Mouse (Mus musculus) neutrophil, adult 5-6 weeks (primary cell): ENCODE data around the gene Slc38a11. TPM values are rescaled to one million over a fixed set of nuclear protein-coding genes. Genes with fewer than 3 reads are reported as not detected.

ENCODE experiments used
- ATAC-seq: fragments of 151-379, 151-347 bp; 2 replicates; pipeline ENCODE4 v1.8.0; 2017; ENCODE audit warnings: mild to moderate bottlenecking, moderate TSS enrichment; ENCODE audit not compliant: insufficient number of reproducible peaks, poor library complexity, low FRiP score, severe bottlenecking; ENCODE audit errors: extremely low read depth
- total RNA-seq: library from RNA; stranded (forward); fragments of 200-1000 nt; gene quantifications from 2 replicates; pipeline ENCODE4 v1.2.3, GENCODE M21; 2017

Gene Slc38a11
- total RNA-seq, 1 experiment from 2014 or later: not detected

GRCm38 (mm10) chr2:65336608-65337007 lies 27.2 kb downstream of the Slc38a11 start:
- ATAC-seq: peak; percentile 64; the same call in 1 of the 2 replicates

- ATAC-seq: no peak
These were observed 29.7 kb downstream of the Slc38a11 start for GRCm38 (mm10) chr2:65334091-65334490.

- ATAC-seq: peak; percentile 91
These were observed 32.5 kb downstream of the Slc38a11 start for GRCm38 (mm10) chr2:65331321-65331720.

GRCm38 (mm10) chr2:65321998-65322754 lies 41.7 kb downstream of the Slc38a11 start:
- no peak for ATAC-seq

- ATAC-seq: no peak
These were observed 42.9 kb downstream of the Slc38a11 start for GRCm38 (mm10) chr2:65320975-65321374.

- no peak for ATAC-seq
These were observed 47.1 kb downstream of the Slc38a11 start for GRCm38 (mm10) chr2:65316721-65317120.

GRCm38 (mm10) chr2:65311250-65311649 lies 52.6 kb downstream of the Slc38a11 start:
- no peak for ATAC-seq

GRCm38 (mm10) chr2:65296541-65296940 lies 67.3 kb downstream of the Slc38a11 start:
- ATAC-seq: no peak

GRCm38 (mm10) chr2:65294092-65294491 lies 69.7 kb downstream of the Slc38a11 start:
- ATAC-seq: no peak

- ATAC-seq: no peak
These were observed 70.4 kb downstream of the Slc38a11 start for GRCm38 (mm10) chr2:65293411-65293810.

- ATAC-seq: peak; percentile 95
These were observed 74.1 kb downstream of the Slc38a11 start for GRCm38 (mm10) chr2:65289721-65290120.

- no peak for ATAC-seq
These were observed 75.1 kb downstream of the Slc38a11 start for GRCm38 (mm10) chr2:65288696-65289095.

GRCm38 (mm10) chr2:65285380-65285779 lies 78.5 kb downstream of the Slc38a11 start:
- no peak for ATAC-seq

- ATAC-seq: no peak
These were observed 80.9 kb downstream of the Slc38a11 start for GRCm38 (mm10) chr2:65282979-65283378.

GRCm38 (mm10) chr2:65279029-65279690 lies 84.7 kb downstream of the Slc38a11 start:
- no peak for ATAC-seq

- ATAC-seq: no peak
These were observed 88.3 kb downstream of the Slc38a11 start for GRCm38 (mm10) chr2:65275443-65276061.

GRCm38 (mm10) chr2:65273910-65274309 lies 89.9 kb downstream of the Slc38a11 start:
- peak; percentile 55; the same call in 1 of the 2 replicates for ATAC-seq

- ATAC-seq: no peak
These were observed 95.1 kb downstream of the Slc38a11 start for GRCm38 (mm10) chr2:65268731-65269130.

- ATAC-seq: no peak
These were observed 96.0 kb downstream of the Slc38a11 start for GRCm38 (mm10) chr2:65267834-65268233.
